ENCODE assay signal across 8 mouse cellular contexts in genomic region chr8:128487966-128488931, GRCm38 (mm10).
DNase-seq lines count a peak whose midpoint lies in the region; ATAC-seq lines count a peak whose summit lies in the region.

No protein-coding gene starts in this region.

- H3K36me3 ChIP-seq in hindbrain, embryonic 10.5 days = no peaks in the 10 kb centered on the region
- peaks cover 8% of the 10 kb centered on the region for H3K36me3 ChIP-seq in hindbrain, embryonic 14.5 days (replicated peaks; ENCODE audit: control insufficient read depth, insufficient read depth)
- peaks cover 8% of the 10 kb centered on the region; the same call in 1 of the 2 replicates for H3K36me3 ChIP-seq in kidney, embryonic 16.5 days (ENCODE audit: insufficient read depth, low read length)

- 19% methylated on average over 10 of the region's 10 CpGs for WGBS in hindbrain, embryonic 10.5 days
- 16% methylated on average over 10 of the region's 10 CpGs for WGBS in hindbrain, embryonic 14.5 days
- 7% methylated on average over 10 of the region's 10 CpGs for WGBS in kidney, embryonic 16.5 days

- ATAC-seq in hindbrain, embryonic 14.5 days (ENCODE audit: low FRiP score) = no peak
- ATAC-seq in kidney, embryonic 16.5 days (ENCODE audit: low FRiP score, low TSS enrichment) = peak; percentile 94

- peaks cover 49% of the 10 kb centered on the region for H3K4me1 ChIP-seq in hindbrain, embryonic 10.5 days (replicated peaks)
- no peaks in the 10 kb centered on the region; the same call in 1 of the 2 replicates for H3K4me1 ChIP-seq in hindbrain, embryonic 14.5 days (replicated peaks; ENCODE audit: control insufficient read depth, insufficient read depth, low read length)
- H3K4me1 ChIP-seq in kidney, embryonic 16.5 days (ENCODE audit: insufficient read depth, low read length) = peaks cover 72% of the 10 kb centered on the region

- no peak overlapping the region for H3K4me3 ChIP-seq in hindbrain, embryonic 10.5 days
- H3K4me3 ChIP-seq in hindbrain, embryonic 14.5 days (replicated peaks; ENCODE audit: low read length) = no peak overlapping the region
- H3K4me3 ChIP-seq in kidney, embryonic 16.5 days (ENCODE audit: low read length) = no peak overlapping the region

- H3K9me3 ChIP-seq in hindbrain, embryonic 10.5 days = no peaks in the 10 kb centered on the region
- H3K9me3 ChIP-seq in hindbrain, embryonic 14.5 days (ENCODE audit: control insufficient read depth, low read length) = no peaks in the 10 kb centered on the region
- no peaks in the 10 kb centered on the region for H3K9me3 ChIP-seq in kidney, embryonic 16.5 days (ENCODE audit: low read length)

- H3K4me2 ChIP-seq in hindbrain, embryonic 14.5 days (replicated peaks) = no peak overlapping the region
- H3K4me2 ChIP-seq in kidney, embryonic 16.5 days (replicated peaks; ENCODE audit: low read depth, low read length) = peak overlapping the region; percentile 11; the same call in 1 of the 2 replicates

- DNase-seq in hindbrain, embryonic 10.5 days (ENCODE audit: low spot score) = peak; percentile 25
- DNase-seq in hindbrain, embryonic 14.5 days (ENCODE audit: low spot score) = no peak
- peak; percentile 60 for DNase-seq in embryo, embryonic 11 days
- DNase-seq in lung, postnatal 4 days = peak; percentile 65 to 81
- no peak for DNase-seq in cerebellum, adult 18-20 months
- DNase-seq in left cerebral cortex, postnatal 25 days (ENCODE audit: low spot score in 2 of 2) = no peak
- no peak for DNase-seq in adipocyte (ENCODE audit: low spot score)

- intact Hi-C loops in left cerebral cortex, postnatal 25 days (cut with DNase I) = no loop called here

- H3K27ac ChIP-seq in hindbrain, embryonic 10.5 days = peak overlapping the region; percentile 45
- no peak overlapping the region for H3K27ac ChIP-seq in hindbrain, embryonic 14.5 days
- H3K27ac ChIP-seq in kidney, embryonic 16.5 days (ENCODE audit: low read length) = peak overlapping the region; percentile 88

- no peaks in the 10 kb centered on the region for H3K27me3 ChIP-seq in hindbrain, embryonic 10.5 days (ENCODE audit: insufficient read depth, poor library complexity, severe bottlenecking)
- H3K27me3 ChIP-seq in hindbrain, embryonic 14.5 days (ENCODE audit: control insufficient read depth, insufficient read depth, low read length) = no peaks in the 10 kb centered on the region
- H3K27me3 ChIP-seq in kidney, embryonic 16.5 days (ENCODE audit: insufficient read depth, low read length) = no peaks in the 10 kb centered on the region

- no peak overlapping the region for H3K9ac ChIP-seq in hindbrain, embryonic 14.5 days
- peak overlapping the region; percentile 39; the same call in 1 of the 2 replicates for H3K9ac ChIP-seq in kidney, embryonic 16.5 days (replicated peaks; ENCODE audit: low read length)

Comparison
In these comparisons a context has a peak if more than half of its experiments do, and no peak if none do; other contexts are left out.
1. DNase-seq: peak in hindbrain, embryonic 10.5 days (single experiment), embryo, embryonic 11 days (single experiment) and lung, postnatal 4 days (2 of 2); none in hindbrain, embryonic 14.5 days (single experiment), cerebellum, adult 18-20 months (0 of 2), left cerebral cortex, postnatal 25 days (0 of 2) and adipocyte (single experiment).